Mouse (Mus musculus) cortical plate, adult 2 months (tissue): ENCODE measurements at regions not wholly inside any gene's neighbourhood (a gene's known extent, or its start where the extent isn't known, plus 50 kb on each side); places are given as distances from the start of the nearest gene placed in this dataset.

Experiments
- H3K27ac ChIP-seq: fragments of 200-500 bp; 2 replicates; pipeline ENCODE4 v1.5.1; 2012; ENCODE audit warnings: low read length, control low read depth, inconsistent platforms; ENCODE audit not compliant: insufficient read depth
- H3K4me1 ChIP-seq: fragments of 200-500 bp; 2 replicates; pipeline ENCODE4 v1.6.1; 2011; ENCODE audit warnings: low read length; ENCODE audit not compliant: control insufficient read depth, insufficient read depth
- H3K4me3 ChIP-seq: fragments of 200-500 bp; 2 replicates; pipeline ENCODE4 v1.5.1; 2011; ENCODE audit warnings: mild to moderate bottlenecking, low read length, control low read depth; ENCODE audit not compliant: insufficient read depth
- CTCF ChIP-seq: fragments of 200-500 bp; IDR thresholded peaks from 2 replicates; pipeline ENCODE4 v1.5.1; 2011; ENCODE audit warnings: mild to moderate bottlenecking, control low read depth, low read length; ENCODE audit not compliant: insufficient read depth; ENCODE audit errors: extremely low read depth
- POLR2A ChIP-seq: fragments of 200-500 bp; IDR thresholded peaks from 2 replicates; pipeline ENCODE4 v1.6.1; 2011; ENCODE audit warnings: mild to moderate bottlenecking, low read length, control low read depth; ENCODE audit not compliant: insufficient read depth; ENCODE audit errors: extremely low read depth

GRCm38 (mm10) chr1:41055761-41056160, 250.4 kb downstream of the Tmem182 start:
- no peak for TF ChIP-seq CTCF
- TF ChIP-seq POLR2A, result no peak
- no peak overlapping the region for H3K27ac ChIP-seq
- H3K4me3 ChIP-seq, result no peak overlapping the region
- H3K4me1 ChIP-seq, result no peaks in the 10 kb centered on the region

- no peaks in the 10 kb centered on the region for H3K4me1 ChIP-seq
- no peak overlapping the region for H3K4me3 ChIP-seq
- no peak overlapping the region for H3K27ac ChIP-seq
- no peak for TF ChIP-seq CTCF
- TF ChIP-seq POLR2A, result no peak
Observed at GRCm38 (mm10) chr1:41065130-41065529, 259.7 kb downstream of the Tmem182 start.

DNA sequence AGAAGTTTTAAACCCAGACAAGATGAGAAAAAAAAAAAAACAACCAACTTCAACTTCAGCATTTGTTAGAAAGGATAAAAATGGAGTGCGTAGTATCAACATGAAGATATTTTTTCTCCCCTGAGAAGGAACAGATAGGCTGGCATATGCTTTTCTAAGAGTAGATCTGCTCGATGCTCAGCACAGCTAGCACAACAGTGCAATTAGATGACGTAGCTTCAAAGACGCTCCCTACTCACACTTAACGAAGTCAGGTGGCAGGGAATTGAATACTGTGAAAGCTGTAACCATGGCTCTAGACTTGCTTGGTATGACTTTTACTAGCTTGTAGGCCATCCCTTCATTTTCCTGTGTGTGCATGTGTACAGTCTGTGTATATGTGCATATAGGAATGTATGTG, 299.5 kb downstream of the Tmem182 start:
- TF ChIP-seq POLR2A (no peak), CTCF (no peak)
- Histone ChIP-seq H3K4me1 (no peaks in the 10 kb centered on the region), H3K27ac (no peak overlapping the region), H3K4me3 (no peak overlapping the region)

- Histone ChIP-seq H3K4me3 (no peak overlapping the region), H3K4me1 (no peaks in the 10 kb centered on the region), H3K27ac (no peak overlapping the region)
- TF ChIP-seq POLR2A (no peak), CTCF (no peak)
Observed at GRCm38 (mm10) chr1:41121636-41122175, 316.3 kb downstream of the Tmem182 start.

GRCm38 (mm10) chr1:41131410-41131809, 326.0 kb downstream of the Tmem182 start:
- no peaks in the 10 kb centered on the region for H3K4me1 ChIP-seq

GRCm38 (mm10) chr1:41133143-41133542, 327.7 kb downstream of the Tmem182 start:
- TF ChIP-seq CTCF (no peak), POLR2A (no peak)
- Histone ChIP-seq H3K4me1 (no peaks in the 10 kb centered on the region), H3K4me3 (no peak overlapping the region), H3K27ac (no peak overlapping the region)

More at GRCm38 (mm10) chr1:41131410-41131809, 326.0 kb downstream of the Tmem182 start:
- TF ChIP-seq POLR2A (no peak), CTCF (no peak)
- no peak overlapping the region for H3K27ac ChIP-seq
- H3K4me3 ChIP-seq, result no peak overlapping the region

- H3K4me3 ChIP-seq, result no peak overlapping the region
- no peak for TF ChIP-seq CTCF
- no peak for TF ChIP-seq POLR2A
- no peaks in the 10 kb centered on the region for H3K4me1 ChIP-seq
- H3K27ac ChIP-seq, result no peak overlapping the region
Observed at GRCm38 (mm10) chr1:41133946-41134345, 328.5 kb downstream of the Tmem182 start.

GRCm38 (mm10) chr1:41139725-41140124, 334.3 kb downstream of the Tmem182 start:
- TF ChIP-seq POLR2A (no peak), CTCF (no peak)
- Histone ChIP-seq H3K4me1 (no peaks in the 10 kb centered on the region), H3K27ac (no peak overlapping the region), H3K4me3 (no peak overlapping the region)

GRCm38 (mm10) chr1:41140542-41140941, 335.1 kb downstream of the Tmem182 start:
- Histone ChIP-seq H3K4me1 (no peaks in the 10 kb centered on the region), H3K27ac (no peak overlapping the region), H3K4me3 (no peak overlapping the region)
- TF ChIP-seq POLR2A, result no peak
- TF ChIP-seq CTCF, result no peak

- TF ChIP-seq CTCF, result no peak
- no peak for TF ChIP-seq POLR2A
- no peak overlapping the region for H3K4me3 ChIP-seq
- no peak overlapping the region for H3K27ac ChIP-seq
- H3K4me1 ChIP-seq, result no peaks in the 10 kb centered on the region
Observed at GRCm38 (mm10) chr1:41141992-41142391, 336.6 kb downstream of the Tmem182 start.
